Mouse (Mus musculus): Measurements from ENCODE around the gene Ell. TPM values are rescaled to one million over a fixed set of nuclear protein-coding genes. Genes with fewer than 3 reads are reported as not detected.

Gene Ell
- polyA plus RNA-seq, 1 experiment from 2014 or later, result 22.7 TPM

DNA sequence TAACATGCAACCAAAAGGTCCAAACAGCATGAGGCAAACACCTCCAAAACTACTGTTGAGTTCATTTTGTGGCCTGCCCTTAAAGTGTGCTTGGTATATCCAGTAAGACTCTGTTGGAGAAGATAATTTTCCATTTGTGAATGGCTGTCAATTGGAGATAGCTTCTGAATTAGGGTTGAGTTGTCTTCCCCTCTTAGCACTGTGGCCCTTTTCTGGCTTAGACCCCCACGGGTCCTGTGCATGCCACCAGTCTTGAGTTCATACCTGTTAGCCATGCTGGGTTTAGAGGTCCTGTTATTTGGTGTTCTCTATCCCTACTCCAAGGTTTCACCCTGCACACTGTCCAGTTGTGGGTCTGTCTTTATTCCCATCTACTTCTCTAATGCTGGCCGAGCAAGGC lies 27.5 kb upstream of the Ell start:
- DNase-seq (ENCODE audit: extremely low spot score, low spot score), result no peak
- no peaks in the 10 kb centered on the region for H3K27me3 ChIP-seq (ENCODE audit: poor library complexity, severe bottlenecking)
- H3K27ac ChIP-seq, result no peak overlapping the region
- peak overlapping the region; percentile 98 for H3K4me3 ChIP-seq
- WGBS, result 89% methylated on average over 2 of the region's 2 CpGs
- H3K36me3 ChIP-seq (replicated peaks), result peaks cover 77% of the 10 kb centered on the region
- peaks cover 37% of the 10 kb centered on the region for H3K4me1 ChIP-seq
- H3K9me3 ChIP-seq, result no peaks in the 10 kb centered on the region

DNA sequence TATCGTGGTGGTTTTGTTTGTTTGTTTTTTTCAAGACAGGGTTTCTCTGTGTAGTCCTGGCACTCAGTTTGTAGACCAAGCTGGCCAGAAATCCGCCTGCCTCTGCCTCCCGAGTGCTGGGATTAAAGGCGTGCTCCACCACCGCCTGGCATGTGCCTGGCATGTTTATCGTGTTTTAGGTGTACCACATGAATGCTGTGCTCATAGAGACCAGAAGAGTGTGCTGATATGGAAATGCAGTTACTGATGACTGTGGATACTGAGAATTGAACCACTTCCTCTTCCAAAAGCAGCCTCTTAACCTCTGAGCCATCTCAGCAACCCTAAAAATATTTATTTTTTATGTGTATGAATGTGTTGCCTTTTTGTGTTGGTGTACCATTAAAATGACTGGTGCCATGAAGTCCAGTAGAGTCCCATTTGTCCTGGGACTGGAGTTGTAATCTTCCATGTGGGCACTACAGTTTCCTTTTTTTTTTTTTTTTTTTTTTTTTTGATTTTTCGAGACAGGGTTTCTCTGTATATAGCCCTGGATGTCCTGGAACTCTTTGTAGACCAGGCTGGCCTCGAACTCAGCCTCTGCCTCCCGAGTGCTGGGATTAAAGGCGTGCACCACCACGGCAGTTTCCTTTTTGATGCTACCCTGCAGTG lies 26.9 kb upstream of the Ell start:
- 95% methylated on average over 11 of the region's 11 CpGs for WGBS
- Histone ChIP-seq H3K36me3 (replicated peaks) (peaks cover 74% of the 10 kb centered on the region), H3K9me3 (no peaks in the 10 kb centered on the region), H3K27me3 (ENCODE audit: poor library complexity, severe bottlenecking) (no peaks in the 10 kb centered on the region), H3K4me1 (peaks cover 31% of the 10 kb centered on the region), H3K27ac (no peak overlapping the region), H3K4me3 (peak overlapping the region; percentile 98; the same call in 1 of the 2 replicates)
- no peak for DNase-seq (ENCODE audit: extremely low spot score, low spot score)

DNA sequence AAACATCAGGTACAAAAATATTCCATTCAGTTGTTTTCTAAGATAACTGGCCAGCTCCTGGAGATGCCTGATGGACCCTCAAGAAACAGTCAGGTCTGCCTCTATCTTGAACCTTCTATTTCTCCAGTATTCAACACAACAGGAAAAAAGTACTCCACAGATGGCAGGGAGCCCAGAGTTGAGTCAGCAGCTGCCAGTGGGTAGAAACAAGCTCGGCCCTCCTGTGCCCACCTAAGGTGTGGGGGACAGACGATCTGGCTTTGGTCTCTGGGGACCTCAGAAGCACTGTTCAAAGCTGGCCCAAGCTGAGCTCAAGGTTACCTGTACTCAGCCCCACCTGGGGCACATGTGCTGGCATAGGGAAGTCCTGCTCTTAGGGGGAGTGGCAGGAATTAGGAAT lies 25.8 kb upstream of the Ell start:
- Histone ChIP-seq H3K27me3 (ENCODE audit: poor library complexity, severe bottlenecking) (no peaks in the 10 kb centered on the region), H3K4me1 (peaks cover 31% of the 10 kb centered on the region), H3K36me3 (replicated peaks) (peaks cover 72% of the 10 kb centered on the region), H3K4me3 (no peak overlapping the region), H3K27ac (no peak overlapping the region), H3K9me3 (no peaks in the 10 kb centered on the region)
- 94% methylated on average over 2 of the region's 2 CpGs for WGBS
- no peak for DNase-seq (ENCODE audit: extremely low spot score, low spot score)

DNA sequence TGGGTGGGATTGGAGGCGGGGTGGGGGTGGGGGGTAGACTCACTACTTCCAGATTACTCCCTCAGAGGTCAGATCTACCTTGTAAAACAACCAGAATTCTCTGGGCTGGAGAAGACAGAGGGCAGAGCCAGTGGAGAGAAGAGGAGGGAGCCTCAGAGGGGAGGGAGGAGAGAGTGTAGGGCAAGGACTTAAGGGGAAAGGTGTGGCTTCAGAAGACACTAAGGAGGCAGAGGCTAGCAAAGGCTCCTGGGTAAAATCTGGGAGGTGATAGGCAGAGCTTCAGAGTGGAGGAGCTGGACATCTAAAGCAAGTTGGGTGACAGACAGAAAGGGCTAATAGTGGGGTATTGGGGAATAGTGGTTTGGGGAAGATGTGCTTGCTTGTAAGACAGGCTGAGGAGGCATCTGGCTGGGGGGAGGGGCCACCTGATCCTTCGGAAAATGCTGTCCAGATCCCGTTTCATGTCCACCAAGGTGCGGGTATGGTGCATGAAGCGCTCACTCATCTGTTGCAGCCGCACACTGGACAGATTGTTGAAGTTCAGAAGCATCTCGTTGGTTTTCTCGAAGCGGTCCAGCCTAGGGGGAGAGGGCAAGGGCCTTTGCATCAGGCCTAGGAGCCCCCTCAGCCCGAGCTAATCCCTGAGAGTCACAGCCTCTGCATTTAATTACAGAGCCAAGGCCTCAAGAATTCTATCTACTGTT lies 21.2 kb upstream of the Ell start:
- Histone ChIP-seq H3K27ac (no peak overlapping the region), H3K9me3 (no peaks in the 10 kb centered on the region), H3K36me3 (replicated peaks) (peaks cover 60% of the 10 kb centered on the region), H3K4me3 (no peak overlapping the region), H3K27me3 (ENCODE audit: poor library complexity, severe bottlenecking) (no peaks in the 10 kb centered on the region), H3K4me1 (peaks cover 21% of the 10 kb centered on the region)
- WGBS, result 76% methylated on average over 10 of the region's 10 CpGs
- DNase-seq (ENCODE audit: extremely low spot score, low spot score), result no peak

DNA sequence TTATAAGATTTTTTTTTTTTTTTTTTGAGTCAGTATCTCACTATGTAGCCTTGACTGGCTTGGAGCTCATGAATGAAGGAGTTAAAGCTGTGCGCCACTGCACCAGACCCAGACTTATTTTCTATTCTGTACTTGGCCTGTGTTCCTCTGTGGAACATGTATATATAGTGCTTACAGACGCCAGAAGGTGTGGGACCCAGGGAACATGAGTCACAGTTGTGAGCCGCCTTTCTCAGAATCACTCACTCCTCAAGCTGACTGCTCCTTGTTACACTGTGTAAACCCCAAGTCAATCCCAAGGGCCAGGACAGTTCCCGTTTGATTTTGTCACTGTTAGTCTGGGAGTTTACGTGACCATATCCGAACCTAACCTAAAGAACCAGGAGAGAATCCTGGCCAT lies 20.2 kb upstream of the Ell start:
- DNase-seq (ENCODE audit: extremely low spot score, low spot score), result no peak
- Histone ChIP-seq H3K4me1 (peaks cover 28% of the 10 kb centered on the region), H3K27me3 (ENCODE audit: poor library complexity, severe bottlenecking) (no peaks in the 10 kb centered on the region), H3K4me3 (no peak overlapping the region), H3K27ac (no peak overlapping the region), H3K9me3 (no peaks in the 10 kb centered on the region), H3K36me3 (replicated peaks) (peaks cover 50% of the 10 kb centered on the region)
- 96% methylated on average over 6 of the region's 6 CpGs for WGBS

DNA sequence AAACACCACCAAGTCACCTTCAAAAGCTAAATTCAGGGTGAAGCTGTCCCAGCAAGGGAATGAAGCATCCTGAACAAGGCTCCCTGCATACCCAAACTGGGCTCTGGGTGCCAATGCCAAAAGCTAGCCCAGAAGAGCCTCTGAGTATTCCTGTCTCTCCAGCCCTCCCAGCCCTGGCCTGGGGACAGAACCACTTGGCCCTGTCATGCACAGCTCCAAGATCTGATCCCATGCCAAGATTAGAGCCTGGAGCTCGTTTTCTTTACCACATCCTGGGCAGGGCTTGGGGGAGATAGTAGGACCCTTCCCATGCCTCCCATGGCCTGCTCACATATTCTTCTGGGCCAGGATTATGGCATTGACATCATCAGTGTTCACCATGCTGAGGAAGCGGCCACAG lies 19.7 kb upstream of the Ell start:
- Histone ChIP-seq H3K36me3 (replicated peaks) (peaks cover 44% of the 10 kb centered on the region), H3K4me1 (peaks cover 28% of the 10 kb centered on the region), H3K27me3 (ENCODE audit: poor library complexity, severe bottlenecking) (no peaks in the 10 kb centered on the region), H3K9me3 (no peaks in the 10 kb centered on the region), H3K27ac (no peak overlapping the region), H3K4me3 (no peak overlapping the region)
- WGBS, result 81% methylated on average over 2 of the region's 2 CpGs
- DNase-seq (ENCODE audit: extremely low spot score, low spot score), result no peak

DNA sequence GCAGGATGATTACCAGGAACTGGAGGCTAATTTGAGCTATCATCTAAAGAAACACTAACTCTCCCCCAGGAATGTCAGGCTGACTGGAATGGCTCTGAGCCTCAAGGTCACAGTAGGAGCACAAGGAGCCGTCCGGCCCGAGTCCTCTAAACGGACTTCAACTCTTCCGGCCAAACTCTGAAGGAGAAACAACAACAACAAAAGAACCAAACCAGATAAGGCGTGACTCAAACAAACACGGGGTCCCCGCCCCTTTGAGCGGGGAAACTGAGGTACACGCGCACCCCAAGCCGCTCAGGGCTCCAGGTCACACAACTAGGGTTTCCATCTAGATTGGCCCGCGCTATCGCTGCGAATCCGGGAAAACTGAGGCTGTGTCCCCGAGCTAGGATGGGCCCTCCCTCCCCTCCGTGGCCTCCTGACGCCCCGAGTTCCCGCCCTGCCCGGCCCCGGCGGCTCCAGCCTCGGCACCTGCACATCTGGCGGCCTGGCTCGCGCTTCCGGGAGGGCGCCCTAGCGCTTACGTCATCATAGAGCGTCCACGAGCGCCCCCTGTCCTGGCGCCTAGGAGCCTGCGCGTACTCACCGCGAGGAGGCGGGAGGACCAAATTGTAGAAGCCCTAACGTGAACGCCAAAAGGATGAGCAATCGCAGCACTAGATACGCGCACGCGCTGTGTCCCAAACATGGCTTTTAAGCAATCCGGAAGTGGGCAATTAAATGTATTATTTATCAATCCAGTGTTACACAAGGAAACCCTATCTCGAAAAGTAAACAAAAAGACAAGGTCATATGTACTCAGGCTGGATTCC lies 16.5 kb upstream of the Ell start:
- Histone ChIP-seq H3K9me3 (no peaks in the 10 kb centered on the region), H3K27ac (peak overlapping the region; percentile 92), H3K4me1 (peaks cover 38% of the 10 kb centered on the region), H3K36me3 (replicated peaks) (peaks cover 20% of the 10 kb centered on the region), H3K4me3 (peak overlapping the region; percentile 86), H3K27me3 (ENCODE audit: poor library complexity, severe bottlenecking) (no peaks in the 10 kb centered on the region)
- peak; percentile 95 for DNase-seq (ENCODE audit: extremely low spot score, low spot score)
- WGBS, result under 1% methylated on average over 50 of the region's 51 CpGs

DNA sequence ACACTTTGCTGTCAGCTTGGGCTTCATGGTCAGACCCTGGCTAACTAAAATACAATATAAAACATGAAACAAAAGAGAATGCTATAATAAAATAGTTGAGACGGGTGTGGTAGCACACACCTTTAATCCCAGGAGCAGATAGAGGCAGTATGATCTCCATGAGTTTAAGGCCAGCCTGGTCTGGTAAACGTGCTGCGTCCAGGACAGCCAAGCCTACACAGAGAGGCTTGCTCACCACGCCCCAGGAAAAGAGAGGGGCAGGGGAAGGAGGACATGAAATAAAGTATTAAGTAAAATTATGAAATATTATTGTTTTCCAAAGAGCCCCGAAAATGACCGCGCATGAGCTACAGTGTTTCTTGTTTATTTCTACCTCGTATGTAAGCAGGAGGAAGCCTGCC lies 12.1 kb upstream of the Ell start:
- DNase-seq (ENCODE audit: extremely low spot score, low spot score), result no peak
- Histone ChIP-seq H3K4me1 (peaks cover 44% of the 10 kb centered on the region), H3K27me3 (ENCODE audit: poor library complexity, severe bottlenecking) (no peaks in the 10 kb centered on the region), H3K27ac (peak overlapping the region; percentile 99), H3K9me3 (no peaks in the 10 kb centered on the region), H3K4me3 (peak overlapping the region; percentile 86), H3K36me3 (replicated peaks) (peaks cover 29% of the 10 kb centered on the region)
- WGBS, result 4% methylated on average over 8 of the region's 8 CpGs

DNA sequence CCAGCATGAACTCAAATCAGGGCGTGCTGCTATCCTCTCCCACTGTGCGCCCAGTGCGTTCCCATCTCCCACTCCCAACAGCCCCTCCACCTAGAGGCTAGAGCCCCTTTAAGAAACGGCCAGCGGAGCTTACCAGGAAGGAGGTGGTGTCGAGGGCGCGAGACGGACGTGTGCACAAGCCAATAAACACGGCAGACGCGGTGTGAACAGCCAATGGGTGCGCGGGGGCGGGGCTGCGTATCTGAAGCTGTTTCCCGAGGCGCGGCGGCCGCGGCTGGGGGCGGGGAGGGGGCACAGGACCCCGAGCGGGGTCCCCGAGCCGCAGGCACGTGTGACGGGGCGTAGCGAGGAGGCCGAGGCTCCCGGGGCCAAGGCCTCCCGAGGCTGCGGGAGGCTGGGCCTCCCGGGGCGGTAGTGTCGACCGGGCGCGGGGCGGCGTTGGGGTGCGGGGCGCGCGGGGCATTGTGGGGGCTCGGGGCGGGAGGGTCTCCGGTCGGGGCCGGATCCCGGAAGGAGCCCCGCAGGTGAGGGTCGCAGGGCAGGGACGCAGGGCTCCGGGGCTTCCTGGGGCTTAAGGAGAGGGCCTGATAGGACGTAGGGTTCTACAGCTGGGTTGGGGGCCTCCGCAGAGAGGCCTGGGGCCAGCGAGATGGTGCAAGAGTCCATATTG lies 11.6 kb upstream of the Ell start, which contains the start of the genes Fkbp8 and Kxd1:
Fkbp8 (plus strand) TSS at position 213 of the 670 bp plus-strand sequence.
Kxd1 (minus strand) TSS at position 445 of the 670 bp plus-strand sequence.
- H3K4me3 ChIP-seq, result peak within 1 kb of the TSS; percentile 86
- peaks cover 35% of the 10 kb centered on the region for H3K36me3 ChIP-seq (replicated peaks)
- peak within 1 kb of the TSS; percentile 99 for H3K27ac ChIP-seq
- H3K27me3 ChIP-seq (ENCODE audit: poor library complexity, severe bottlenecking), result no peaks in the 10 kb centered on the region
- DNase-seq (ENCODE audit: extremely low spot score, low spot score), result peak; percentile 98
- peaks cover 38% of the 10 kb centered on the region for H3K4me1 ChIP-seq
- no peaks in the 10 kb centered on the region for H3K9me3 ChIP-seq
- WGBS, result 1% methylated on average over 57 of the region's 61 CpGs

DNA sequence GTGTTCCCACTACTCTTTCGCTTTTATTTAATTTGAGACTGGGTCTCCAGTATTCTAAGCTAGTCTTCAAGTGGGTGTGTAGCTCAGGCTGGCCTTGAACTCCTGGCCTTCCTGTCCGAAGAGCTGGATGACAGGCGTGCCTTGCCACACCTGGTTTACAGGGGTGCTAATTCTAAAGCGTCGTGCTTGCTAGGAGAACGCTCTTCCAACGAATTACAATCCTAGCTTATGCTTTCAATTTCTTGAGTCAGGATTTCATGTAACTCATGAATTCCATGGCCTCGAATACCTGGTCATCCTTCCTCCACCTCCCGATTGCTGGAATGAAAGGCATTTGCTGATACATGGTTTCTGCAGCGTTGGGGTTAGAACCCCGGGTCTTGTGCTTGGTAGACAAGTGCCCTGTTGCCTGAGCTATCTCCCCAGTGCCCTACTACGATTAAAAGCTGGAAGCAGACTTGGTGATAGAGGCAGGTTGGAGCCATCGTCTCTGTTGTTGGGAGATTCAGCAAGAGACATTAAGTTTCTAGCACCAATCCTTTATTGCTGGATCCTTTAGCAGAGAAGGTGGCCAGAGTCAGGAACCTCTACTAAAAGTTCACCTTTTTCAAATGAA lies 11.0 kb upstream of the Ell start:
- peaks cover 41% of the 10 kb centered on the region for H3K36me3 ChIP-seq (replicated peaks)
- 38% methylated on average over 13 of the region's 13 CpGs for WGBS
- no peaks in the 10 kb centered on the region for H3K9me3 ChIP-seq
- peaks cover 33% of the 10 kb centered on the region for H3K4me1 ChIP-seq
- no peak for DNase-seq (ENCODE audit: extremely low spot score, low spot score)
- H3K27ac ChIP-seq, result peak overlapping the region; percentile 99
- H3K4me3 ChIP-seq, result peak overlapping the region; percentile 86
- no peaks in the 10 kb centered on the region for H3K27me3 ChIP-seq (ENCODE audit: poor library complexity, severe bottlenecking)

DNA sequence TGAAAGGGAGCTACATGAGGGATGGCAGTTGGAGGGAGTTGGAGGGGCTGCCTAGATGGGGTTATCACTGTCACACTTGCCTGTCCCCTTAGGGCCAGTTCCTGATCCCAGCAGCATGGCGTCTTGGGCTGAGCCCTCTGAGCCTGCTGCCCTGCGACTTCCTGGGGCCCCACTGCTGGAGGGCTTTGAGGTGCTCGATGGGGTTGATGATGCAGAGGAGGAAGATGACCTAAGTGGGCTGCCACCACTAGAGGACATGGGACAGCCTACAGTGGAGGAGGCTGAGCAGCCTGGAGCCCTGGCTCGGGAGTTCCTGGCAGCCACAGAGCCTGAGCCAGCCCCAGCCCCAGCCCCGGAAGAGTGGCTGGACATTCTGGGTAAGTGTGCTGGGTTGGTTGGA lies 10.0 kb upstream of the Ell start:
- H3K4me1 ChIP-seq, result peaks cover 28% of the 10 kb centered on the region
- H3K27ac ChIP-seq, result no peak overlapping the region
- 85% methylated on average over 5 of the region's 5 CpGs for WGBS
- no peaks in the 10 kb centered on the region for H3K27me3 ChIP-seq (ENCODE audit: poor library complexity, severe bottlenecking)
- no peak for DNase-seq (ENCODE audit: extremely low spot score, low spot score)
- H3K9me3 ChIP-seq, result no peaks in the 10 kb centered on the region
- H3K4me3 ChIP-seq, result peak overlapping the region; percentile 11; the same call in 1 of the 2 replicates
- H3K36me3 ChIP-seq (replicated peaks), result peaks cover 51% of the 10 kb centered on the region

DNA sequence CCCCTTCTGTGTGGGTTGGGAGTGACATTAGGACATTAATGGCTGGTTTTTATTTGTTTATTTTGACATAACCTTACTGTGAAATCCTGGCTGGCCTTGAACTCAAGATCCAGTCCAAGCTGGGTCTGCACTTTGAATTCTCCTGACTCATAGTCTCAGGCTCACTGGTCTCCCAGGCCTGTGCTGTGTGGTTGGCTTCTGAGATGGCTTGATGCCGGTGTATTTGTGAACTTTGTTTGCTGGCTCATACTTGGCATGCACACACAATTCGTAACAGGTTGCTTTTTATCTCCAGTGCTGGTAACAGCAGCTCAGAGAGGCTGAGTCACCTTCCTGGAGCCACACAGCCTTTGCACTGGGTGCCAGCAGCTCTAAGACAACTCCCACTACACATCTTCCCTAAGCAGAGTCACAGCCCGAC lies 9.5 kb upstream of the Ell start:
- peaks cover 28% of the 10 kb centered on the region for H3K4me1 ChIP-seq
- DNase-seq (ENCODE audit: extremely low spot score, low spot score), result no peak
- no peaks in the 10 kb centered on the region for H3K9me3 ChIP-seq
- 96% methylated on average over 3 of the region's 3 CpGs for WGBS
- H3K27me3 ChIP-seq (ENCODE audit: poor library complexity, severe bottlenecking), result no peaks in the 10 kb centered on the region
- H3K27ac ChIP-seq, result no peak overlapping the region
- peak overlapping the region; percentile 11; the same call in 1 of the 2 replicates for H3K4me3 ChIP-seq
- peaks cover 56% of the 10 kb centered on the region for H3K36me3 ChIP-seq (replicated peaks)
